Mouse (Mus musculus) midbrain, embryonic 11.5 days (tissue): Measurements from ENCODE around the gene Supt20. TPM values are rescaled to one million over a fixed set of nuclear protein-coding genes. Genes with fewer than 3 reads are reported as not detected.
A peak's percentile ranks its signal among the peaks of the same experiment; 100 is the strongest.

Experiments
- ATAC-seq: fragments of 200-750 bp; cut with Nextera tagmentation; 2 replicates; pipeline ENCODE4 v1.8.0; 2017; ENCODE audit warnings: moderate TSS enrichment, moderate library complexity; ENCODE audit not compliant: low FRiP score
- DNase-seq: peaks from one replicate; pipeline ENCODE4 v3.0.0; 2015; ENCODE audit warnings: low spot score; ENCODE audit errors: missing footprints
- H3K27ac ChIP-seq: fragments of 300-500 bp; sonication (generic); 2 replicates; pipeline ENCODE4 v1.5.1; 2014; ENCODE audit warnings: low read depth, low read length
- H3K27me3 ChIP-seq: fragments of 300-500 bp; sonication (generic); 2 replicates; pipeline ENCODE4 v1.6.1; 2014; ENCODE audit warnings: mild to moderate bottlenecking, low read length, moderate library complexity, mixed read lengths; ENCODE audit not compliant: control insufficient read depth, insufficient read depth
- H3K36me3 ChIP-seq: fragments of 300-500 bp; sonication (generic); 2 replicates; pipeline ENCODE4 v1.6.1; 2014; ENCODE audit warnings: mild to moderate bottlenecking, low read length, moderate library complexity, mixed read lengths; ENCODE audit not compliant: control insufficient read depth, insufficient read depth
- H3K4me1 ChIP-seq: fragments of 300-500 bp; sonication (generic); 2 replicates; pipeline ENCODE4 v1.6.1; 2014; ENCODE audit warnings: low read length; ENCODE audit not compliant: control insufficient read depth, insufficient read depth
- H3K4me2 ChIP-seq: fragments of 300-500 bp; sonication (generic); 2 replicates; pipeline ENCODE4 v1.6.1; 2014; ENCODE audit warnings: mild to moderate bottlenecking, moderate library complexity
- H3K4me3 ChIP-seq: fragments of 300-500 bp; sonication (generic); 2 replicates; pipeline ENCODE4 v1.5.1; 2014; ENCODE audit warnings: low read depth, low read length
- H3K9ac ChIP-seq: fragments of 300-500 bp; sonication (generic); 2 replicates; pipeline ENCODE4 v1.6.1; 2014; ENCODE audit warnings: low read length
- H3K9me3 ChIP-seq: fragments of 300-500 bp; sonication (generic); 2 replicates; pipeline ENCODE4 v1.6.1; 2016; ENCODE audit warnings: low read length; ENCODE audit not compliant: control insufficient read depth
- WGBS: fragments of 180-500 bp; shearing (Covaris S2); extraction: QIAGEN DNeasy Blood & Tissue Kit; methylation state at CpG from one replicate; pipeline ENCODE4 v1.1.7; 2014; 5-methylcytosine and 5-hydroxymethylcytosine counted together
- polyA plus RNA-seq: library from polyadenylated mRNA; unstranded; fragments of >200 nt; fragmentation: Nextera tagmentation; extraction: Ambion mirVana; gene quantifications from 2 replicates; pipeline ENCODE4 v1.2.1, GENCODE M21; 2014

Gene Supt20
- polyA plus RNA-seq, 1 experiment from 2014 or later: 117 TPM

- WGBS: 91% methylated on average over 3 of the region's 3 CpGs
- no peaks in the 10 kb centered on the region for H3K27me3 ChIP-seq
- ATAC-seq: no peak
These were observed 24.5 kb upstream of the Supt20 start for GRCm38 (mm10) chr3:54668141-54668540.

GRCm38 (mm10) chr3:54668722-54669121, 23.9 kb upstream of the Supt20 start:
- WGBS: 84% methylated on average over 6 of the region's 6 CpGs
- H3K4me1 ChIP-seq: no peaks in the 10 kb centered on the region
- ATAC-seq (no peak), DNase-seq (no peak)
- H3K9ac ChIP-seq: no peak overlapping the region
- no peak overlapping the region for H3K4me2 ChIP-seq
- no peaks in the 10 kb centered on the region for H3K36me3 ChIP-seq
- H3K4me3 ChIP-seq: no peak overlapping the region
- H3K27me3 ChIP-seq: no peaks in the 10 kb centered on the region
- no peaks in the 10 kb centered on the region for H3K9me3 ChIP-seq
- no peak overlapping the region for H3K27ac ChIP-seq

More at GRCm38 (mm10) chr3:54668141-54668540, 24.5 kb upstream of the Supt20 start:
- no peak overlapping the region for H3K4me3 ChIP-seq
- H3K4me1 ChIP-seq: no peaks in the 10 kb centered on the region
- no peak for DNase-seq
- no peaks in the 10 kb centered on the region for H3K9me3 ChIP-seq
- no peak overlapping the region for H3K4me2 ChIP-seq
- H3K27ac ChIP-seq: no peak overlapping the region
- no peak overlapping the region for H3K9ac ChIP-seq
- no peaks in the 10 kb centered on the region for H3K36me3 ChIP-seq

- H3K4me1 ChIP-seq: no peaks in the 10 kb centered on the region
- 83% methylated on average over 6 of the region's 6 CpGs for WGBS
These were observed 23.0 kb upstream of the Supt20 start for GRCm38 (mm10) chr3:54669559-54669958.

GRCm38 (mm10) chr3:54672111-54672510, 20.5 kb upstream of the Supt20 start:
- WGBS: 86% methylated on average over 3 of the region's 3 CpGs
- Histone ChIP-seq H3K27me3 (no peaks in the 10 kb centered on the region), H3K27ac (no peak overlapping the region), H3K9me3 (no peaks in the 10 kb centered on the region), H3K4me3 (no peak overlapping the region), H3K9ac (no peak overlapping the region), H3K36me3 (no peaks in the 10 kb centered on the region), H3K4me1 (no peaks in the 10 kb centered on the region), H3K4me2 (no peak overlapping the region)
- no peak for ATAC-seq
- no peak for DNase-seq

More at GRCm38 (mm10) chr3:54669559-54669958, 23.0 kb upstream of the Supt20 start:
- no peak overlapping the region for H3K4me2 ChIP-seq
- no peak overlapping the region for H3K9ac ChIP-seq
- DNase-seq (no peak), ATAC-seq (no peak)
- H3K4me3 ChIP-seq: no peak overlapping the region
- no peaks in the 10 kb centered on the region for H3K27me3 ChIP-seq
- H3K36me3 ChIP-seq: no peaks in the 10 kb centered on the region
- H3K9me3 ChIP-seq: no peaks in the 10 kb centered on the region
- H3K27ac ChIP-seq: no peak overlapping the region

GRCm38 (mm10) chr3:54672557-54673529, 19.8 kb upstream of the Supt20 start:
- Histone ChIP-seq H3K27ac (no peak overlapping the region), H3K4me1 (no peaks in the 10 kb centered on the region), H3K36me3 (no peaks in the 10 kb centered on the region), H3K4me3 (no peak overlapping the region), H3K9ac (no peak overlapping the region), H3K9me3 (no peaks in the 10 kb centered on the region), H3K4me2 (no peak overlapping the region), H3K27me3 (no peaks in the 10 kb centered on the region)
- DNase-seq (peak; percentile 90), ATAC-seq (no peak; the same call in 1 of the 2 replicates)
- 69% methylated on average over 13 of the region's 13 CpGs for WGBS

GRCm38 (mm10) chr3:54676818-54677217, 15.8 kb upstream of the Supt20 start:
- H3K36me3 ChIP-seq: no peaks in the 10 kb centered on the region
- DNase-seq (no peak), ATAC-seq (no peak)
- H3K9ac ChIP-seq: no peak overlapping the region
- H3K27ac ChIP-seq: no peak overlapping the region
- 83% methylated on average over 2 of the region's 2 CpGs for WGBS
- H3K4me1 ChIP-seq: no peaks in the 10 kb centered on the region
- no peaks in the 10 kb centered on the region for H3K9me3 ChIP-seq
- H3K4me2 ChIP-seq: no peak overlapping the region
- no peak overlapping the region for H3K4me3 ChIP-seq
- no peaks in the 10 kb centered on the region for H3K27me3 ChIP-seq

GRCm38 (mm10) chr3:54681310-54682204, 11.1 kb upstream of the Supt20 start:
- WGBS: 78% methylated on average over 6 of the region's 6 CpGs
- H3K4me2 ChIP-seq: no peak overlapping the region
- H3K27ac ChIP-seq: no peak overlapping the region
- ATAC-seq (no peak), DNase-seq (no peak)
- no peak overlapping the region for H3K4me3 ChIP-seq
- H3K4me1 ChIP-seq: no peaks in the 10 kb centered on the region
- no peaks in the 10 kb centered on the region for H3K36me3 ChIP-seq
- no peak overlapping the region for H3K9ac ChIP-seq
- H3K9me3 ChIP-seq: no peaks in the 10 kb centered on the region
- no peaks in the 10 kb centered on the region for H3K27me3 ChIP-seq

GRCm38 (mm10) chr3:54685202-54685601, 7.4 kb upstream of the Supt20 start:
- DNase-seq: no peak
- Histone ChIP-seq H3K4me3 (no peak overlapping the region), H3K4me2 (no peak overlapping the region), H3K36me3 (no peaks in the 10 kb centered on the region), H3K9ac (no peak overlapping the region), H3K27ac (no peak overlapping the region), H3K27me3 (no peaks in the 10 kb centered on the region), H3K9me3 (no peaks in the 10 kb centered on the region), H3K4me1 (no peaks in the 10 kb centered on the region)
- 88% methylated on average over 3 of the region's 3 CpGs for WGBS
- no peak for ATAC-seq

GRCm38 (mm10) chr3:54687245-54687644, 5.4 kb upstream of the Supt20 start:
- no peak overlapping the region for H3K4me3 ChIP-seq
- no peak overlapping the region for H3K27ac ChIP-seq
- no peaks in the 10 kb centered on the region for H3K36me3 ChIP-seq
- no peak for DNase-seq
- no peak overlapping the region for H3K4me2 ChIP-seq
- no peak overlapping the region for H3K9ac ChIP-seq
- H3K9me3 ChIP-seq: no peaks in the 10 kb centered on the region
- WGBS: 72% methylated on average over 2 of the region's 2 CpGs
- no peaks in the 10 kb centered on the region for H3K27me3 ChIP-seq
- no peaks in the 10 kb centered on the region for H3K4me1 ChIP-seq
- ATAC-seq: no peak
